Mouse (Mus musculus) stomach, embryonic 14.5 days (tissue): ENCODE data around the gene Zfp212. TPM values are rescaled to one million over a fixed set of nuclear protein-coding genes. Genes with fewer than 3 reads are reported as not detected.

ENCODE experiments used
- polyA plus RNA-seq: library from polyadenylated mRNA; unstranded; fragments of >200 nt; fragmentation: Nextera tagmentation; extraction: Ambion mirVana; gene quantifications from 2 replicates; pipeline ENCODE4 v1.2.1, GENCODE M21; 2014

The Zfp212 gene
- polyA plus RNA-seq, 1 experiment from 2014 or later: 13.3 TPM

Other genes starting within 250 kb of the Zfp212 start
- gene Pdia4, start 107.0 kb upstream of the Zfp212 start, polyA plus RNA-seq: 236 and 273 TPM in 2 replicates
- gene Zfp786, start 89.6 kb upstream of the Zfp212 start, polyA plus RNA-seq: 3.5 and 3.8 TPM in 2 replicates
- 11.6 and 13.4 TPM in 2 replicates for gene Zfp398, start 84.8 kb upstream of the Zfp212 start, polyA plus RNA-seq
- 13.4 and 13.8 TPM in 2 replicates for gene Zfp282, start 43.3 kb upstream of the Zfp212 start, polyA plus RNA-seq
- 10.0 and 10.9 TPM in 2 replicates for gene Zfp956, start 32.9 kb downstream of the Zfp212 start, polyA plus RNA-seq
- gene Zfp777, start 128.4 kb downstream of the Zfp212 start, polyA plus RNA-seq: 7.1 and 7.3 TPM in 2 replicates
- 18.9 and 24.3 TPM in 2 replicates for gene Zfp746, start 166.1 kb downstream of the Zfp212 start, polyA plus RNA-seq